Mouse (Mus musculus) liver, embryonic 15.5 days (tissue): ENCODE data around the gene Nedd1. TPM values are rescaled to one million over a fixed set of nuclear protein-coding genes. Genes with fewer than 3 reads are reported as not detected.
A peak's percentile ranks its signal among the peaks of the same experiment; 100 is the strongest.

Experiments
- ATAC-seq: fragments of 200-750 bp; cut with Nextera tagmentation; 2 replicates; pipeline ENCODE4 v1.8.0; 2017; ENCODE audit warnings: moderate number of reproducible peaks, mild to moderate bottlenecking, moderate library complexity; ENCODE audit not compliant: insufficient read depth
- H3K27ac ChIP-seq: fragments of 300-500 bp; sonication (generic); replicated peaks from 2 replicates; pipeline ENCODE4 v1.5.1; 2015; ENCODE audit warnings: mild to moderate bottlenecking, inconsistent platforms
- H3K27me3 ChIP-seq: fragments of 300-500 bp; sonication (generic); 2 replicates; pipeline ENCODE4 v1.6.1; 2015; ENCODE audit warnings: mild to moderate bottlenecking, inconsistent platforms
- H3K36me3 ChIP-seq: fragments of 300-500 bp; sonication (generic); replicated peaks from 2 replicates; pipeline ENCODE4 v1.6.1; 2015; ENCODE audit warnings: moderate library complexity, mild to moderate bottlenecking, inconsistent platforms
- H3K4me1 ChIP-seq: fragments of 300-500 bp; sonication (generic); replicated peaks from 2 replicates; pipeline ENCODE4 v1.6.1; 2015; ENCODE audit warnings: inconsistent platforms
- H3K4me2 ChIP-seq: fragments of 300-500 bp; sonication (generic); 2 replicates; pipeline ENCODE4 v1.6.1; 2015; ENCODE audit warnings: moderate library complexity, mild to moderate bottlenecking, inconsistent platforms
- H3K4me3 ChIP-seq: fragments of 300-500 bp; sonication (generic); replicated peaks from 2 replicates; pipeline ENCODE4 v1.5.1; 2015; ENCODE audit warnings: mild to moderate bottlenecking, inconsistent platforms
- H3K9ac ChIP-seq: fragments of 300-500 bp; sonication (generic); 2 replicates; pipeline ENCODE4 v1.6.1; 2015; ENCODE audit warnings: moderate library complexity, mild to moderate bottlenecking, inconsistent platforms
- H3K9me3 ChIP-seq: fragments of 300-500 bp; sonication (generic); replicated peaks from 2 replicates; pipeline ENCODE4 v1.6.1; 2016; ENCODE audit warnings: inconsistent platforms
- WGBS: fragments of 180-500 bp; shearing (Covaris S2); methylation state at CpG from one replicate; pipeline ENCODE4 v1.1.7; 2015; ENCODE audit warnings: mixed read lengths; ENCODE audit not compliant: insufficient replicate concordance; 5-methylcytosine and 5-hydroxymethylcytosine counted together
- polyA plus RNA-seq: library from polyadenylated mRNA; unstranded; fragments of >200 nt; fragmentation: Nextera tagmentation; extraction: Ambion mirVana; gene quantifications from 2 replicates; pipeline ENCODE4 v1.2.1, GENCODE M21; 2015

Nedd1 gene
- 22.7 and 23.7 TPM in 2 replicates for polyA plus RNA-seq

DNA sequence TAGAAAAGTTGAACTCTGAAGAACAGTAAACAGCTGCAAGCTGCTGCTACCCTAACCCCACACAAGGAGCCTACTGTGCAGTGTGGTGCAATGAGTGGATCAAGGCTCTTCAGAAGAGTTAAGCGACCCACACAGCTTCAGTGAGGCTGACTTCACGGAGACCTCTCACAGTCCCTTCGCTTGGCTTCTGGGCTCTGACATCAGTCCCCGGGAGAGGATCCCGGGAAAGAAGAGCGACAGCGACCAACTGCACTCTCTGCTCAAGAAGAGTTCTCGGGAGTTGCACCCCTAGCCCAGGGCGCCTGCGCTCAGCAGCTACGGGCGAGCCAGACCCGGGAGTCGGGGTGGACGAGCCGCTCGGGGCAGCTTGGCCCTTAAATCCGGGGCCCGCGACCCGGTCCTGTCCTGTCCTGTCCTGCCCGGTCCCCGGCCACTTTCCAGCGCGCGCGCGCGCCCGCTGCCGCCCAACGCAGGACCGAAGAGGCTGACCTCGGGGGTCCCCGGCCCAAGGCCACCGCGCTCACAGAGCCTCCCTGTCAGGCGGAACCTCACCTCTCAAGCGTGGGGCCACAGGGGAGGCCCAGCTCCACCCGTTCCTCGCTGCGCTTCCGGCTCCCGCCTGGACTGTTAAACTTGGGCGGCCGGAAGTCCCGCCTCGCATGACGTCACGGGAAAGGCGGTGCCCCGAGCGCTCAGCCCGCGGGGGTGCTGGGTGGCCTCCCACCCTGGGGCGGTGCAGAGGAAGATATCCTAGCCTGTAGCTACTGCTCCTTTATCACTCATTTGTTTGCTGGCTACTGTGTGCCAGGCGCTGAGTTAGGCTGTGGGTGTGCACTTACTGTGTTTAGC lies at the start of gene Nedd1:
Gene Nedd1 (minus strand): TSS at position 650 of the 849 bp plus-strand sequence.
- Histone ChIP-seq H3K27me3 (no peaks in the 10 kb centered on the region), H3K9me3 (0 out of 2 replicates have a peak, but pooled peaks cover 4% of the 10 kb centered on the region), H3K36me3 (peaks cover 11% of the 10 kb centered on the region), H3K4me3 (peak within 1 kb of the TSS; percentile 98), H3K27ac (peak within 1 kb of the TSS; percentile 96), H3K4me1 (peaks cover 22% of the 10 kb centered on the region), H3K9ac (peak within 1 kb of the TSS; percentile 94), H3K4me2 (peak within 1 kb of the TSS; percentile 75)
- WGBS, result under 1% methylated on average over 57 of the region's 57 CpGs
- peak; percentile 99 for ATAC-seq

DNA sequence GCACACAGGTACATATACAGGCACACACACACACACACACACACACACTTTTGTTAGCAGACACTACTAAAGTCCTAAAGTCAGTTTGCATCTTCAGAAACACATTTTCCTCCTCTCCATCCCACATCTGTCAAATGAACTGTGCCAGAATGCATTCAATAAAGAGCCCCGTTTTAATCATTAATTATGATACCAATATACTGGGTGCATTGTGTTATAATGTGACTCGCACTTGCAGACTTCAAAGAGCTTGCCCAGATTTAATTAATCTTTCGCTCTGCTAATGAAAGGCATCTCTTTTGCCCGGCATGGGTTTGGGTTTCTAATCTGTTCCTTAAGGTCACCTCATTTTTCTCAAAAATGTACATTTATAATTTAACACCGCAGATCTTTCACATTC lies 32.1 kb upstream of the Nedd1 start:
- no peak for ATAC-seq
- no peak overlapping the region for H3K9ac ChIP-seq
- no peaks in the 10 kb centered on the region for H3K36me3 ChIP-seq
- H3K4me1 ChIP-seq, result no peaks in the 10 kb centered on the region
- no peak overlapping the region for H3K4me3 ChIP-seq
- no peak overlapping the region for H3K27ac ChIP-seq
- H3K9me3 ChIP-seq, result no peaks in the 10 kb centered on the region
- H3K27me3 ChIP-seq, result no peaks in the 10 kb centered on the region
- no peak overlapping the region for H3K4me2 ChIP-seq
- WGBS, result 71% methylated on average over 5 of the region's 5 CpGs

DNA sequence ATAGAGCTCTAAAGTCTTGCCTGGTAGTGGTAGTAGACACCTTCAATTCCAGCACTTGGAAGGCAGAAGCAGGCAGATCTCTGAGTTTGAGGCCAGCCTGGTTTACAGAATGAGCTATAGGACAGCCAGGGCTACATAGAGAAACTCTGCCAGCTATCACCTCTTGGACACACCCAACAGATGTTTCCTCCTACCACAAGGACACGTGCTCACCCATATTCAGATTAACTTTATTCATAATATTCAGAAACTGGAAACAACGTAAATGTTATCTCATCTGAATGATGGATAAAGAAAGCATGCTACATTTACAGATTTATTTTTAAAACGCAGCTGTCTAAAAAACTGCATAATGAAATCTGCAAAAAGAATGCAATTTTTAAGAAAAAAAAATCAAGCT lies 8.1 kb upstream of the Nedd1 start:
- no peak overlapping the region for H3K9ac ChIP-seq
- H3K36me3 ChIP-seq, result no peaks in the 10 kb centered on the region
- H3K27ac ChIP-seq, result no peak overlapping the region
- ATAC-seq, result no peak
- H3K4me1 ChIP-seq, result no peaks in the 10 kb centered on the region
- no peak overlapping the region for H3K4me2 ChIP-seq
- H3K9me3 ChIP-seq, result no peaks in the 10 kb centered on the region
- 51% methylated on average over 3 of the region's 3 CpGs for WGBS
- no peaks in the 10 kb centered on the region for H3K27me3 ChIP-seq
- H3K4me3 ChIP-seq, result no peak overlapping the region

DNA sequence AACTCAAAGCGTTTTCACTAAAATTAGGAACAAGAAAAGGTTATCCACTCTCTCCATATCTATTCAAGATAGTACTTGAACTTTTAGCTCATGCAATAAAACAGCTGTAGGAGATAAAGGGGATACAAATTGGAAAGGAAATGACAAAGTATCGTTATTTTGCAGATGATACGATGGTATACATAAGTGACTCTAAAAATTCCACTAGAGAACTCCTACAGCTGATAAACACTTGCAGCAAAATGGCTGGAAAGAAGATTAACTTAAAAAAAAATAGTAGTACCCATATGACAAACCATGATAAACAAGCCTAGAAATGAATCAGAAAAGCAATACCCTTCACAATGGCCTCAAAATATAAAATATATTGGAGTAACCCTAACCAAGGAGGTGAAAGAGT lies 6.5 kb upstream of the Nedd1 start:
- H3K9me3 ChIP-seq, result 0 out of 2 replicates have a peak, but pooled peaks cover 4% of the 10 kb centered on the region
- H3K36me3 ChIP-seq, result no peaks in the 10 kb centered on the region
- no peak for ATAC-seq
- H3K4me3 ChIP-seq, result no peak overlapping the region
- 56% methylated on average over 3 of the region's 3 CpGs for WGBS
- no peaks in the 10 kb centered on the region for H3K4me1 ChIP-seq
- H3K27ac ChIP-seq, result no peak overlapping the region
- no peaks in the 10 kb centered on the region for H3K27me3 ChIP-seq
- H3K9ac ChIP-seq, result no peak overlapping the region
- no peak overlapping the region for H3K4me2 ChIP-seq

DNA sequence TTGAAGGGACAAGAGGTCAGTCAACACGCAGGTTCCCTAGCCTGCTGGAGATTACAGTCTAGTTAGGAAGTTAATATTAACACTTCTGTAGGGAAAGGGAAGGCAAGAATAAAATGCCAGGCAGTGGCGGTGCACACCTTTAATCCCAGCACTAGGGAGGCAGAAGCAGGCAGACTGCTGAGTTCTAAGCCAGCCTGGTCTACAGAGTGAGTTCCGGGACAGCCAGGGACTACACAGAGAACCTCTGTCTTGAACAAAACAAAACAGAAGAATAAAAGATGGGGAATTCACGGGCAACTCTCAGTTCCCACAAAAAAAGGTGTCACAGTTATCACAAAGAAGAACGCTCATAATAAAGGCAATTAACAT lies 384 bp upstream of the Nedd1 start:
- ATAC-seq, result no peak
- H3K9ac ChIP-seq, result peak overlapping the region; percentile 45; the same call in 1 of the 2 replicates
- peak overlapping the region; percentile 98 for H3K4me3 ChIP-seq
- H3K4me2 ChIP-seq, result peak overlapping the region; percentile 75
- H3K9me3 ChIP-seq, result 0 out of 2 replicates have a peak, but pooled peaks cover 4% of the 10 kb centered on the region
- WGBS, result 31% methylated on average over 5 of the region's 5 CpGs
- H3K27me3 ChIP-seq, result no peaks in the 10 kb centered on the region
- H3K4me1 ChIP-seq, result peaks cover 22% of the 10 kb centered on the region
- H3K27ac ChIP-seq, result peak overlapping the region; percentile 96
- peaks cover 5% of the 10 kb centered on the region; the same call in 1 of the 2 replicates for H3K36me3 ChIP-seq

DNA sequence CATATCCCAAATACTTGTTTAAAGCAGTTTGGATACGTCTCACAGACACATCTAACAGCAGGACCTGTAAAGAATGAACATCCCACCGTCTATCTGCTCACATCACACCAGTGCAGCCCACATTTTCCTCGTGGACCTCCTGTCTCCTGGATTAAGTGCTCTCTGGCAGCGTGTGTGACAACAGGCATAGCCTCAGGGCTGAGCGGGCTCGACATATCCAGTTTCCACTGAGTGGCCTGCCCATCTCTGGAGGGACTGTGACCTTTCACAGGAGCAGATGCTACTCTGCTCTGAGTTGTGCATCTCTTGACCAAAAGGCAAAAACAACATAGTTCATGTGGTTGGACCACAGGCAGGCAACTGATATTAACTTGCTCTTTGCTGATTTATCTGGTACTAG lies 23.2 kb downstream of the Nedd1 start:
- Histone ChIP-seq H3K36me3 (peaks cover 49% of the 10 kb centered on the region), H3K4me1 (no peaks in the 10 kb centered on the region), H3K27me3 (no peaks in the 10 kb centered on the region), H3K9ac (no peak overlapping the region), H3K4me2 (no peak overlapping the region), H3K4me3 (no peak overlapping the region), H3K27ac (no peak overlapping the region), H3K9me3 (no peaks in the 10 kb centered on the region)
- no peak for ATAC-seq
- 76% methylated on average over 6 of the region's 6 CpGs for WGBS

DNA sequence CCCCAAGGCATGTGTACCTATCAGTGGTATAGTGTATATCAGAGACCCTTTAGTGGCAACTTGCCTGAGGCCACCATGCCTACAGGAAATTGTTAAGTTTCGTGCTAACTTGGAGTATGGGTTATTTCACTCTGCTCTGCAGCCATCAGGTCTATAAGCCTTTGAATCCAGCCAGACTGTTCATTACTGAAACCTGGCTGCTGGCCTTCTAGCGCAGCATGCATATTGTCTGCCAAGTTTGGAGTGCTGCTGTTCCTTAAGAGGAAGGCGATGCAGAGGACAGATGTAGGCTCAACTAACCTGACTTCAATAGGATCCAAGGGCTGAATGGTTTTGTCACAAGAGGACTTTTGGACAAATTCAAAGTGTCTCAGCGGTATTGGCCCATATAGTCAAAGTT lies 47.2 kb downstream of the Nedd1 start:
- ATAC-seq, result no peak
- Histone ChIP-seq H3K9ac (no peak overlapping the region), H3K4me2 (no peak overlapping the region), H3K36me3 (no peaks in the 10 kb centered on the region), H3K27me3 (no peaks in the 10 kb centered on the region), H3K27ac (no peak overlapping the region), H3K4me1 (no peaks in the 10 kb centered on the region), H3K9me3 (no peaks in the 10 kb centered on the region), H3K4me3 (no peak overlapping the region)
- 73% methylated on average over 4 of the region's 4 CpGs for WGBS

DNA sequence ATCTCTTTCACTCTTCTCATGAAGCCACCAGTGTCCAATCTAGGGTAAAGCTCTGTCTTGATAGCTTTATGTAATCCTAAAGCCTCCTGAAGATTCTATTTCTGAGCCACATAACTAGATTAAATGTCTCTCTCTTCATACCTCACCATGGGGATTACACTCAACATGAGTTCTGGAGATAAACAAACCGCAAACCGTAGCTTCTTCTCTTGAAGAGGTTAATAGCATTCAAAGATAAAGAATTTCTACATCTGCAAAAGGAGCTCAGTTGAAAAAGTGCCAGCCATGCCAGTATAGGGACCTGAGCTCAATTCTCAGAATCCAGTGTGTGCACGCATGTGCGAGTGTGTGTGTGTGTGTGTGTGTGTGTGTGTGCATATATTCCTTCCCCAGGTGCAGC lies 50.3 kb downstream of the Nedd1 start:
- 71% methylated on average over 4 of the region's 4 CpGs for WGBS
- no peak for ATAC-seq

DNA sequence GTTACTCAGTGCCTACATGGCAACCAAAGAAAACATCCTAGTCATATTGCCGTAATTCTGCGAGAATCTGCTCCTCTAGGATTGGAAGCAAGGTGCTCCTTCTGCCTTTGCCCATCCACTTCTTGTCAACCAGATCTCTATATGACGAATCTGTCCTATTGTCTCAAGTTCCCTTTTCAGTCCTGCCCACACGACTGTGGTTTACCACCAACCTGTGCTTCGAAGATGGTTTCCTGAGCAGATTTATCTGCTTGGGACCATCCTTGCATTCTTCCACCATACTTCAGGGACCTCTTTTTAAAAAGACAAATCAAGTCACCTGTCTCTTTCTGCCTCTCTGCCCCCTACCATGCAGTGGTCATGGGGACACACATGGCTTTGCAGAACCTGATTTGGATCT lies 56.9 kb downstream of the Nedd1 start:
- H3K4me1 ChIP-seq, result no peaks in the 10 kb centered on the region
- no peak overlapping the region for H3K9ac ChIP-seq
- H3K36me3 ChIP-seq, result no peaks in the 10 kb centered on the region
- no peak for ATAC-seq
- no peaks in the 10 kb centered on the region for H3K27me3 ChIP-seq
- H3K9me3 ChIP-seq, result no peaks in the 10 kb centered on the region
- H3K4me3 ChIP-seq, result no peak overlapping the region
- WGBS, result 26% methylated on average over 5 of the region's 5 CpGs
- H3K27ac ChIP-seq, result no peak overlapping the region
- no peak overlapping the region for H3K4me2 ChIP-seq

More for the DNA sequence above, 50.3 kb downstream of the Nedd1 start:
- Histone ChIP-seq H3K4me2 (no peak overlapping the region), H3K36me3 (no peaks in the 10 kb centered on the region), H3K27me3 (no peaks in the 10 kb centered on the region), H3K9ac (no peak overlapping the region), H3K4me1 (no peaks in the 10 kb centered on the region), H3K9me3 (no peaks in the 10 kb centered on the region), H3K27ac (no peak overlapping the region), H3K4me3 (no peak overlapping the region)

DNA sequence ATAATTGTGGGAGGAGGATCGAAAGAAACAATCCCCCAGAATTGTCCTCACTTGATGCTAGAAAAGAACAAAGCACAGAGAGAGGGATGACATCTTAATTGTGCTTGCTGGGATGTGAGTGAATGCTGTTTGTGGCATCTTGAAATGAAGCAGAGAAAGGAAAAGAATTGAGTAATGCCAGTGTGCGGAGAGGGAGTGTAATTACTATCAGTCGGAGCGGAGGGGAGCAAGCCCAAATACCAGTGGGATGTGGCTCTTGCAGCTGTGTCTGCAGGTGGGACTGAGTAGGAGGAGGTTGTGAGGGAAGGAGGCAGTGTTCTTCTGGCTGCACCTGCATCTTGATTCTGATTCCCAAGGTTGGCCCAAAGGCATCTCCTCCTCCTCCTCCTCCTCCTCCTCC lies 69.0 kb downstream of the Nedd1 start:
- no peak overlapping the region for H3K27ac ChIP-seq
- no peak overlapping the region for H3K4me3 ChIP-seq
- 71% methylated on average over 4 of the region's 4 CpGs for WGBS
- H3K4me1 ChIP-seq, result no peaks in the 10 kb centered on the region
- H3K9me3 ChIP-seq, result no peaks in the 10 kb centered on the region
- no peaks in the 10 kb centered on the region for H3K27me3 ChIP-seq
- H3K36me3 ChIP-seq, result no peaks in the 10 kb centered on the region
- ATAC-seq, result no peak
- H3K4me2 ChIP-seq, result no peak overlapping the region
- H3K9ac ChIP-seq, result no peak overlapping the region

DNA sequence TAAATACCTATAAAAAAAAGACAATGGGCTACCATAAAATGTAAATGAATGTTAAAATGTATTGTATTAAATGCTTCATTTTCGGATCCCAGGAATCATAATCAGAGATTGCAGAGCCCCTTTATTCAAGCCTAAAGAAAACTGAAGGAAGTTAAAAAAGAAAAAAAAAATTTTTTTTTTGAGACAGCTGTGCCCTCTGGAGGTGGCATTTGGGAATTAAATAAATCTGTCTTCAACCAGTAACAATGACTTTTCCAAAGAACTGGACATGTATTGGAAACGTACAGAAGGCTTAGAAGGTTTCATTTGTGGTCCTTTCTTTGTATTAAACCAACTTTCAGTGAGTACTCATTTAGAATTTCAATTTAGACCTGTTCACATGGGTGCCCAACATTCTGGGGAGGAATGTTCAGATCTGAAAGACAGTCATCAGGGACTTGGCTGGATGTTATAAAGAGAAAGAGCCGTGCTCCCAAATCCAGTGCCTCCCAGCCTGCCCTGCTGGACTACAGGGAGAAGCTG lies 69.8 kb downstream of the Nedd1 start:
- WGBS, result 12% methylated on average over 3 of the region's 3 CpGs
- H3K4me1 ChIP-seq, result no peaks in the 10 kb centered on the region
- H3K4me3 ChIP-seq, result no peak overlapping the region
- no peaks in the 10 kb centered on the region for H3K36me3 ChIP-seq
- no peaks in the 10 kb centered on the region for H3K27me3 ChIP-seq
- no peak overlapping the region for H3K4me2 ChIP-seq
- H3K9ac ChIP-seq, result no peak overlapping the region
- ATAC-seq, result no peak
- no peaks in the 10 kb centered on the region for H3K9me3 ChIP-seq
- H3K27ac ChIP-seq, result no peak overlapping the region
